Mouse (Mus musculus) lung, adult 2 months (tissue): ENCODE results near the gene Tpm1. TPM values are rescaled to one million over a fixed set of nuclear protein-coding genes. Genes with fewer than 3 reads are reported as not detected.
A peak's percentile ranks its signal among the peaks of the same experiment; 100 is the strongest.

ENCODE experiments used
- DNase-seq: peaks from one replicate; pipeline ENCODE4 v3.0.0; 2022
- H3K4me1 ChIP-seq: fragments of 200-500 bp; 2 replicates; pipeline ENCODE4 v1.6.1; 2011; ENCODE audit warnings: low read length; ENCODE audit not compliant: control insufficient read depth, insufficient read depth
- H3K4me3 ChIP-seq: fragments of 200-500 bp; replicated peaks from 2 replicates; pipeline ENCODE3; 2011; ENCODE audit warnings: low read depth, mild to moderate bottlenecking, control low read depth, low read length; ENCODE audit errors: extremely low read depth
- CTCF ChIP-seq: fragments of 200-500 bp; IDR thresholded peaks from 2 replicates; pipeline ENCODE4 v1.5.1; 2011; ENCODE audit warnings: mild to moderate bottlenecking, low read length, control low read depth; ENCODE audit not compliant: insufficient read depth
- POLR2A ChIP-seq: fragments of 200-500 bp; IDR thresholded peaks from 2 replicates; pipeline ENCODE4 v1.6.1; 2011; ENCODE audit warnings: low read depth, mild to moderate bottlenecking, control low read depth, low read length, borderline replicate concordance; ENCODE audit errors: extremely low read depth
- WGBS: fragments of 180-500 bp; shearing (Covaris S2); methylation state at CpG from one replicate; pipeline ENCODE4 v1.1.7; 2018; 5-methylcytosine and 5-hydroxymethylcytosine counted together
- polyA plus RNA-seq: library from polyadenylated mRNA; depleted of rRNA; stranded (reverse); fragments of >200 nt; gene quantifications from 2 replicates; pipeline ENCODE4 v1.2.3, GENCODE M21; 2012

Gene Tpm1
- polyA plus RNA-seq, 1 experiment = 359 TPM

- H3K4me1 ChIP-seq = peaks cover 23% of the 10 kb centered on the region
- TF ChIP-seq CTCF (no peak), POLR2A (no peak)
- peak; percentile 51 for DNase-seq
- WGBS = 8% methylated on average over 4 of the region's 4 CpGs
- H3K4me3 ChIP-seq = peak overlapping the region; percentile 28
Observed at GRCm38 (mm10) chr9:67040963-67041839, 8.0 kb downstream of the Tpm1 start.

- H3K4me3 ChIP-seq = no peak overlapping the region
- peaks cover 28% of the 10 kb centered on the region for H3K4me1 ChIP-seq
- TF ChIP-seq POLR2A (no peak), CTCF (no peak)
- WGBS = 57% methylated on average over 10 of the region's 10 CpGs
- no peak for DNase-seq
Observed at GRCm38 (mm10) chr9:67039867-67040266, 9.3 kb downstream of the Tpm1 start.

DNA sequence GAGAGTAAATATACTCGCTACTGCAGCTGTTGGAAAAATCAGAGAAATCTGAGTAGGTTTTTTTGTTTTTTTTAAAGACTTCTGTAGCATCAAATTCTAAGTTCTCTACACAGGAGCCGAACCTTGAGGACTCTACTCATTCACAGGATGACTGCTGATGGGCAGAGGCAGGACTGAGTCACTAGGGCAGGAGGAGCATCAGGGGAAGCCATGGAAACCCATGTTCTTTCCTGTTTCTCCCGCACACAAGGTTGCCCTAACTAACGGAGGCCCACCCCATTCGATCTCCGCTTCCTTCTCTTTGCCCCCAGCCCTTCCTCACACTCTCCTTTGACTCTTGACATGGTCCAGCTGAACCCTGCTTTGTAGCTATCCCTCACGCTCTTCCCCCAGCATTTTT, 10.5 kb downstream of the Tpm1 start:
- 55% methylated on average over 7 of the region's 7 CpGs for WGBS
- Histone ChIP-seq H3K4me1 (peaks cover 28% of the 10 kb centered on the region), H3K4me3 (no peak overlapping the region)
- no peak for TF ChIP-seq POLR2A
- TF ChIP-seq CTCF = no peak
- no peak for DNase-seq

- WGBS = 66% methylated on average over 4 of the region's 4 CpGs
- TF ChIP-seq POLR2A (no peak), CTCF (no peak)
- Histone ChIP-seq H3K4me3 (no peak overlapping the region), H3K4me1 (peaks cover 28% of the 10 kb centered on the region)
- DNase-seq = no peak
Observed at GRCm38 (mm10) chr9:67037666-67038065, 11.5 kb downstream of the Tpm1 start.

DNA sequence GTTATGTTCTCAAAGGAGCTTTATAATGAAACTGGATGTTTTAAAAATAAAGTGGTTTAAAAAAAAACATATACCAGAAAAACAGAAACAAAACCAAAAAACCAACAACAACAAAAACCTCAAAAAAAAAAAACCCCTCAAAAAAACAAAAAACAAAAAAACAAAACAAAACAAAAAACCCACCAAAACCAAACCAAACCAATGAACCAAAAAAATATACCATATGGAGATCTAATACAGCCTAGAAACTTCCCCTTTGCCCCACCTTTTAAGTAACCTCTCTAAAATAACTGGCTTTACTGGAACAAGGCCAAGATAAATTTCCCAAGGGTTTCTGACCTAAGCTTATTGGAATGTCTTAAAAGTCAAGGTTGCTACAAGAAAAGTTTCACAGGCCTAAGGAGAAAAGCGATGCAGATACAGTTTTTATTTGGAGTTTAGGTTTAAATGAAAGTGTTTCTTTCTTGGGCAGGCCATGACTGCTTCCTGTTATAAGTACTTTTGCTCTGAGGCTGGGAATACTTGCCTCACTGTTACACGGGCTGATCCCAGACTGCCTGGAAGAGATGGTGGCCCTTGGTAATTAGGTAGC, 12.6 kb downstream of the Tpm1 start:
- Histone ChIP-seq H3K4me1 (peaks cover 21% of the 10 kb centered on the region), H3K4me3 (no peak overlapping the region)
- no peak for DNase-seq
- 27% methylated on average over 2 of the region's 2 CpGs for WGBS
- no peak for TF ChIP-seq POLR2A
- no peak for TF ChIP-seq CTCF

- no peak for DNase-seq
- H3K4me3 ChIP-seq = no peak overlapping the region
- peaks cover 16% of the 10 kb centered on the region for H3K4me1 ChIP-seq
- WGBS = 53% methylated on average over 12 of the region's 12 CpGs
- TF ChIP-seq POLR2A (no peak), CTCF (no peak)
Observed at GRCm38 (mm10) chr9:67035957-67036451, 13.2 kb downstream of the Tpm1 start.

- no peak for DNase-seq
- WGBS = 83% methylated on average over 4 of the region's 4 CpGs
- peaks cover 16% of the 10 kb centered on the region for H3K4me1 ChIP-seq
- TF ChIP-seq CTCF (0 out of 2 replicates have a peak, but pooled peaks have one; percentile 4), POLR2A (no peak)
- H3K4me3 ChIP-seq = no peak overlapping the region
Observed at GRCm38 (mm10) chr9:67034677-67035076, 14.5 kb downstream of the Tpm1 start.

DNA sequence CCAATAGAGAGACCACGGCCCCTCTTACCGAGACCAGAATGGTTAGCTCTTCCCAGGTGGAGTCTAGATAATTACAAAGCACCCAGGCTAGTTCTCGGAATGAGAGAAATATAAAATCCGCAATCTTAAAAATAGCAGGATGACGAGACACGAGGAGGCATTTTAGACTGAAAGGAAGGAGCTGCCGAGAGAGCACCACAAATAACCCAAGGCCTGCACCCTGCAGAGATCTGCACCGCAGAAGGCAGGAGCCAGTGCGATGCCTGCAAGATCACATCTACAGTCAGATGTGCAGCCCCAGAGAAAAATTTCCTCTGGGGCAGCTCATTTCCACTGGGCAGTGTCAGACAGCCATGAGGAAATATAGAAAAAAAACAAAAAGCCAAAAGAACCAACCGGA, 16.2 kb downstream of the Tpm1 start:
- 91% methylated on average over 10 of the region's 10 CpGs for WGBS
- Histone ChIP-seq H3K4me1 (peaks cover 12% of the 10 kb centered on the region), H3K4me3 (no peak overlapping the region)
- DNase-seq = no peak
- TF ChIP-seq POLR2A = no peak
- no peak for TF ChIP-seq CTCF

DNA sequence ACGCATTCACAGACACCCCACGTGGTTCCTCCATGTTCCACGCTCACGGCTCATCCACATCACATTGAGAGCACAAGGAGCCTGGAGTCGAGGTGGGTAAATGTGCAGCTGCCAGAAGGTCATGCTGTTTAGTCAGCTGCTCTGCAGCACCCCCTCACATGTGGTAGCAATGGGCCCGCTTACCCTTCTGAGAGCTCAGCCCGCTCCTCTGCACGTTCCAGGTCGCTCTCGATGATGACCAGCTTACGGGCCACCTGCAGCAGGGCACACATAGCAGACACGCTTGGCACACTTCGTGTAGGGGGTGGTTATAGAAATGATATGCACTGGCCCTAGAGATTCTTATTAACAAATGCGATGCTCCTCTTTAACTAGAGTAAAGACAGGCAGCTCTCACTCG, 16.6 kb downstream of the Tpm1 start:
- Histone ChIP-seq H3K4me1 (peaks cover 12% of the 10 kb centered on the region), H3K4me3 (no peak overlapping the region)
- DNase-seq = no peak
- WGBS = 93% methylated on average over 15 of the region's 15 CpGs
- TF ChIP-seq CTCF (no peak), POLR2A (no peak)
